Mouse (Mus musculus): ENCODE results near the gene Colec11. TPM values are rescaled to one million over a fixed set of nuclear protein-coding genes. Genes with fewer than 3 reads are reported as not detected.

Colec11 gene
- polyA plus RNA-seq (2014; fragmentation: Illumina TruSeq; extraction: RNeasy Lipid Tissue Mini Kit (QIAGEN cat#74804); ENCODE audit: low read depth, low replicate concordance) = 0.32 TPM

DNA sequence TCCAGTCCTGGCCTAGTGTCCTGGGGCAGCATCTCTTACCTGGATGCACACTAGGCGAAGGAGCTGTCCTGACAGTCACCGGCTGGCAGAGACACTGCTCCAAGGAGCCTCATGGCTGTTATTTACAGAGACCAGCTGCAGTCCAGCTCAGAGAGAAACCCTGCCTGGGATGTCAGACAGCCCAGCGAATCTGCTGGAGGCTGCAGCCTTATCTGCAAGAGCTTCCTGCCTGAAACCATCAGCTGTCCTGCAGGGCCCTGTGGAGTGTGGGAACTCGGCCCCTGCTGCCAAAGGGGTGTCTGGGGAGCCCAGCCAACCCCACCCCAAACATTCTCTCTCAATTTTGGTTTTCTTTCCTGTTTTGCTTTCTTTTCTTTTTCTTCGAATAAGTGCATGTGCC lies at the start of gene Colec11:
Gene Colec11 (minus strand): TSS at position 183 of the 400 bp plus-strand sequence.

DNA sequence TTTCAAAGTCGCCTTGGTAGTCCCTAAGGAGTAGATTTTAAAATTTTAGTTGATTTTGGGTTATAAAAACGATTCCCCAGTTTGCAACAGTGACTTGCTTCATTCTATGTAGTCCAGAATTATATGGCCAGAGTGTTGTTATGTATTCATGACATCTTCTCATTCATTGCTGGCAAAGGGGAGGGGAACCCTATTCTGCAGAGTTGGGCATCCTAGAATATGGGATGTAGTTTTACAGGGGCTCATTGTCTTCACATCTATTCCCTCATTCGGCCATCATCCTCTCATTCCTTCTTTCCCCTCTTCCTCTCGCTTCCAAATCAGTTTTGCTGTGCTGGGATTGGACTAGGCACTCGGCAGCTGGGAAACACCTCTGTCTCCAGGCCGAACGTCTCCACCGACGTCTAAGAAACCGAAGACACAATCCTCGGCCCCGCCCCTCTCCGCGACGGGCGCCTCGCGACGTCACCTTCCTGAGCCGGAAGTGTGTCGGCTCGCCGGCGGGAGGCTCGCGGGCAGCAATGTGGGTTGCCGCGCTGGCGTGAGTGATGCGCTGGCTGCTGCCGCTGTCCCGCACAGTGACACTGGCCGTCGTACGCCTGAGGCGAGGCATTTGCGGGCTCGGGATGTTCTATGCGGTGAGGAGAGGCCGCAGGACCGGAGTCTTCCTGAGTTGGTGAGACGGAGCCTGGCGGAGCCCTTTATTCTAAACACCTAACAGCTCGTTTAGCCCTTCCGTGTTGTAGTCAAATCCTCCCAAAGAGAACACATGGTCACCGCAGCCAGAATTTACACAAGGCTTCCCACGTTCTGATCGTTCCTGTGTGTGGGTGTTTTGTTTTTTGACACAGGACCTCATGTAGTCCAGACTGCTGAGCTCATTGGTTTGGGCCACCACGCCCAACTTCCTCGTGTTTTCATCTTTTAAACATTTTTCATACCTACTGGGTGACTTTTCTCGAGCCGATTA lies 26.2 kb upstream of the Colec11 start, which contains the start of gene Rnaseh1:
Gene Rnaseh1 (plus strand): TSS at position 462 of the 970 bp plus-strand sequence.

DNA sequence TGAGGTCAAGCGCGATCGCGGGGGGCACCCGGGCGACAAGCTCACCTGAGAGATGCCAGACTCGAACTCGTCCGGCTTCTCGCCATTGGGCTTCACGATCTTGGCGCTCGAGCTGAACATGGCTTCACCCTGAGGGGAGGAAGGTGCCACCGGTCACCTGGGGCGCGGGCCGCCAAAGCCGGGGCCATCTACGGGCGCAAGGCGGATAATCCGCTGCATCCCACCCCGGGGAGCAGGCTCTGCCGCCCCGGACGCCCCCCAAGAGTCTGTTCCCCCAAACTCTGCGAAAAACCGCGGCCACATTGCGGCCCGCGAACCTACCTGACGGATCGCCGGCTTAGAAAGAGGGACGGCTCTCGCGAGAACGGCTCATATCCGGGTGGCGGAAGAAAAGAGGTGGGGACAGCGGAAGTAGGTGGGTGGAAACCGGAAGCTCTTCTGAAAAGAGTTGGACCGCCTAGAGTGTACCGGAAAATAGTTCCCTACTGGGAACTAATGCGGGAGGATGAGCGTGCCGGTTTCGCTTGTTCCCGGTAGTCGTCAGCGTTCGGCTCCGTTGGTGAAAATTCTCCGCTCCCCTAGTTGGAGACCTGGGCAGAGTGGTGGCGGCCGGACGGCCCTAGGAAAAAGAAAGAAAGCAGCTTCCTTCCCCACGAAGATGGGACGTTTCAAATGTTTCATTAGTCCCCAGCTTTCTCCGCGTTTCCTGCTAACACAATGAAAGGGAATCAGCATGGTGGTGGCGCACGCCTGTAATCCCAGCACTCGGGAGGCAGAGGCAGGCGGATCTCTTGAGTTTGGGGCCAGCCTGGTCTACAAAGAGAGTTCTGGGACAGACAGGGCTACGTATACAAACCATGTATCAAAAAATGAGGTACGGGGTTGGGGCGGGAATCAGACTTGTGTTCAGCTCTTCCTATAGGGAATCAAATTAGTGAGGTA lies 12.6 kb upstream of the Colec11 start, which contains the start of gene Rps7:
Gene Rps7 (minus strand): TSS at position 419 of the 942 bp plus-strand sequence.

GRCm38 (mm10) chr12:28582423-28582822 lies 40.8 kb downstream of the Colec11 start, which contains the start of gene Allc:
Allc (minus strand) TSS chr12:28582523.

DNA sequence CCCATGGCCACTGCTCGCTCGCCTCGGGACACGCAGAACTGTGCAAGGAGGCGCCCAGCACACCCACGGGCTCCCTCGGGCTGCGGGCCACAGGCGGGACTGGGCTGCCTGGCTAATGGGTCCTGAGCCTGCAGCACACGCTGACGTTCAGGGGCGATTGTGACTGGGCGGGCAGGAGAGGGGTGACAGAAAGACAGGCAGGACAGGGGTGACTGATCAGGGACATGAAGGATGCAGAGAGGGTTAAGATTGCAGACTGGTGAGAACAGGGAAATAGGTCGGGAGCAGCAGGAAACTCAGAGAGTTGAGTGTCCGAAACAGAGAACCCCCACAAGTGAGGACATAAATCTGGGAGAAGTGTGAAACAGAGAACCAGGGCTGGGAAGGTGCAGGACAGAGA lies 70.9 kb downstream of the Colec11 start, which contains the start of gene Dcdc2c:
Gene Dcdc2c (minus strand): TSS at position 101 of the 400 bp plus-strand sequence.

Other genes starting within 250 kb of the Colec11 start
- not detected for gene Dcdc2c, start 71.0 kb downstream of the Colec11 start, polyA plus RNA-seq (2014; fragmentation: Illumina TruSeq; extraction: RNeasy Lipid Tissue Mini Kit (QIAGEN cat#74804); ENCODE audit: low read depth, low replicate concordance)
- gene Allc, start 40.9 kb downstream of the Colec11 start, polyA plus RNA-seq (2014; fragmentation: Illumina TruSeq; extraction: RNeasy Lipid Tissue Mini Kit (QIAGEN cat#74804); ENCODE audit: low read depth, low replicate concordance) = not detected
- gene Rps7, start 12.6 kb upstream of the Colec11 start, polyA plus RNA-seq (2014; fragmentation: Illumina TruSeq; extraction: RNeasy Lipid Tissue Mini Kit (QIAGEN cat#74804); ENCODE audit: low read depth, low replicate concordance) = 510 TPM
- gene Rnaseh1, start 26.2 kb upstream of the Colec11 start, polyA plus RNA-seq (2014; fragmentation: Illumina TruSeq; extraction: RNeasy Lipid Tissue Mini Kit (QIAGEN cat#74804); ENCODE audit: low read depth, low replicate concordance) = 2.1 TPM
- gene Adi1, start 51.9 kb upstream of the Colec11 start, polyA plus RNA-seq (2014; fragmentation: Illumina TruSeq; extraction: RNeasy Lipid Tissue Mini Kit (QIAGEN cat#74804); ENCODE audit: low read depth, low replicate concordance) = 172 TPM
- gene Trappc12, start 127.1 kb upstream of the Colec11 start, polyA plus RNA-seq (2014; fragmentation: Illumina TruSeq; extraction: RNeasy Lipid Tissue Mini Kit (QIAGEN cat#74804); ENCODE audit: low read depth, low replicate concordance) = 12.1 TPM
- gene Eipr1, start 128.4 kb upstream of the Colec11 start, polyA plus RNA-seq (2014; fragmentation: Illumina TruSeq; extraction: RNeasy Lipid Tissue Mini Kit (QIAGEN cat#74804); ENCODE audit: low read depth, low replicate concordance) = 3.0 TPM

Data from kidney, adult 10 weeks (tissue).